Mouse (Mus musculus) limb, embryonic 13.5 days (tissue): Measurements from ENCODE around the gene Ptgfrn. TPM values are rescaled to one million over a fixed set of nuclear protein-coding genes. Genes with fewer than 3 reads are reported as not detected.

Source experiments
- ATAC-seq: fragments of 200-750 bp; cut with Nextera tagmentation; 2 replicates; pipeline ENCODE4 v1.8.0; 2017; ENCODE audit warnings: low read depth, moderate number of reproducible peaks, moderate TSS enrichment; ENCODE audit not compliant: low FRiP score
- H3K27ac ChIP-seq: fragments of 300-500 bp; sonication (generic); 2 replicates; pipeline ENCODE4 v1.5.1; 2015; ENCODE audit warnings: inconsistent platforms, mild to moderate bottlenecking, moderate library complexity
- H3K27me3 ChIP-seq: fragments of 300-500 bp; sonication (generic); 2 replicates; pipeline ENCODE4 v1.6.1; 2015; ENCODE audit warnings: mild to moderate bottlenecking, inconsistent platforms
- H3K36me3 ChIP-seq: fragments of 300-500 bp; sonication (generic); 2 replicates; pipeline ENCODE4 v1.6.1; 2015; ENCODE audit warnings: inconsistent platforms, mild to moderate bottlenecking, moderate library complexity
- H3K4me1 ChIP-seq: fragments of 300-500 bp; sonication (generic); 2 replicates; pipeline ENCODE4 v1.6.1; 2015; ENCODE audit warnings: inconsistent platforms
- H3K4me2 ChIP-seq: fragments of 300-500 bp; sonication (generic); replicated peaks from 2 replicates; pipeline ENCODE4 v1.6.1; 2015; ENCODE audit warnings: inconsistent platforms, mild to moderate bottlenecking, moderate library complexity
- H3K4me3 ChIP-seq: fragments of 300-500 bp; sonication (generic); 2 replicates; pipeline ENCODE4 v1.5.1; 2015; ENCODE audit warnings: moderate library complexity, mild to moderate bottlenecking, inconsistent platforms
- H3K9ac ChIP-seq: fragments of 300-500 bp; sonication (generic); 2 replicates; pipeline ENCODE4 v1.6.1; 2015; ENCODE audit warnings: mild to moderate bottlenecking, inconsistent platforms
- H3K9me3 ChIP-seq: fragments of 300-500 bp; sonication (generic); 2 replicates; pipeline ENCODE4 v1.6.1; 2016; ENCODE audit warnings: inconsistent platforms
- WGBS: fragments of 180-500 bp; shearing (Covaris S2); methylation state at CpG from one replicate; pipeline ENCODE4 v1.1.7; 2015; 5-methylcytosine and 5-hydroxymethylcytosine counted together
- polyA plus RNA-seq: library from polyadenylated mRNA; unstranded; fragments of >200 nt; fragmentation: Nextera tagmentation; extraction: Ambion mirVana; gene quantifications from 2 replicates; pipeline ENCODE4 v1.2.1, GENCODE M21; 2015

Ptgfrn gene
- polyA plus RNA-seq, 1 experiment from 2014 or later: 6.7 TPM

DNA sequence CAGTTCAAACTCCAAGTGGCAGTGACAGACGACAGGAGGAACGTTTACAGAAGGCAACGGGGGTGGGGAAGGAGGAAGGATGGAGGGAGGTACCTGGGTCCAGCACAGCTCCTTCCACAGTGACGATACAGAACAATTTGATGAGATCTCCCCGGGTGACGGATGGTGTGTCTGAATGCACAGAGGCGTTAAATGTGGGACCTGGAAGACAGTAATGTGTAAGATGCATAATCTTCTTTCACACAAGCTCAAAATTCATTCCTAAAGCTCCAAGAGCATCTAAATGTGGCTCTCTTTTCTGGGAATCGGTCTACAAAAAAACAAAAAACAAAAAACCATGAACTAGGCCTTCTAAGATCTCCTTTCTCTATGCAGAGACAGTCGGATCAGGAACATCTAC lies 60.1 kb downstream of the Ptgfrn start:
- no peak overlapping the region for H3K4me3 ChIP-seq
- H3K4me1 ChIP-seq: 0 out of 2 replicates have a peak, but pooled peaks cover 4% of the 10 kb centered on the region
- H3K9ac ChIP-seq: no peak overlapping the region
- ATAC-seq: no peak
- WGBS: 76% methylated on average over 9 of the region's 9 CpGs
- no peak overlapping the region for H3K27ac ChIP-seq
- no peaks in the 10 kb centered on the region for H3K9me3 ChIP-seq
- no peak overlapping the region for H3K4me2 ChIP-seq
- H3K36me3 ChIP-seq: peaks cover 55% of the 10 kb centered on the region
- no peaks in the 10 kb centered on the region for H3K27me3 ChIP-seq

- Histone ChIP-seq H3K36me3 (peaks cover 54% of the 10 kb centered on the region), H3K9ac (no peak overlapping the region), H3K4me3 (no peak overlapping the region), H3K27me3 (no peaks in the 10 kb centered on the region), H3K4me2 (no peak overlapping the region), H3K9me3 (no peaks in the 10 kb centered on the region), H3K27ac (no peak overlapping the region; the same call in 1 of the 2 replicates), H3K4me1 (0 out of 2 replicates have a peak, but pooled peaks cover 4% of the 10 kb centered on the region)
- WGBS: 81% methylated on average over 2 of the region's 2 CpGs
- no peak for ATAC-seq
Measured at GRCm38 (mm10) chr3:101048781-101049180, 61.3 kb downstream of the Ptgfrn start.

DNA sequence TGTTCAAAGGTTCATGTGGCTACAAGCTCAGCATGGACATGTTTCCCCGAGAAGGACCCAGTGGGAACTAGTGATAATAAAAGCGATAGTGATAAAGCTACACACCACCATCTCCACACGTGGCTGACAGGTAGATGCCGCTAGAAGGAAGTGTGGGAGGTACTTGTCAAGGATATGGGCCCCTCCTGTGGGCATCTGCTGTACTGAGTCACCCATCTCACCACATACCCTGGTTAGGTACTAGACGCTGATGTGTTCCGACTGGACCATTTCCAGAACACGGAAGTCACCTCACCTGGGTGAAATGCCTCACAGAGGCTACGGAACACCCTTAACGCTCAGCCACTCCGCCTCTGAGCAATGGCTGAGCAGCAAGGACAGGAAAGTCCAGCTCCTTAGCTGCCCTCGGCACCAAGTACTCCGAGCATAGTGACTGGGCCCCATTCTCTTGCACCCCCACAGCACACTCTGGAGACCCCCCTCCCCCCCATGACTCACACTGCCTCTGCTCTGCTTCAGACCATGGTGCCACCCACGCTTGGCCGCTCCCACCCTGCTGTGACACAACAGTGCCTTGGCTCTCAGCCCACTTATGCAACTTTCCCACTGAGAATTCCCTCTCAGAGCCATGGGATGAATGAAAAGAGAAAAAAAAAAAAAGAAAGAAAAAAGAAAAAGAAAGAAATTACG lies 62.3 kb downstream of the Ptgfrn start:
- no peak overlapping the region for H3K4me3 ChIP-seq
- no peak overlapping the region for H3K9ac ChIP-seq
- H3K4me2 ChIP-seq: no peak overlapping the region
- H3K9me3 ChIP-seq: no peaks in the 10 kb centered on the region
- H3K4me1 ChIP-seq: 0 out of 2 replicates have a peak, but pooled peaks cover 8% of the 10 kb centered on the region
- no peak overlapping the region for H3K27ac ChIP-seq
- H3K36me3 ChIP-seq: peaks cover 62% of the 10 kb centered on the region
- no peak for ATAC-seq
- H3K27me3 ChIP-seq: no peaks in the 10 kb centered on the region
- WGBS: 87% methylated on average over 15 of the region's 15 CpGs

DNA sequence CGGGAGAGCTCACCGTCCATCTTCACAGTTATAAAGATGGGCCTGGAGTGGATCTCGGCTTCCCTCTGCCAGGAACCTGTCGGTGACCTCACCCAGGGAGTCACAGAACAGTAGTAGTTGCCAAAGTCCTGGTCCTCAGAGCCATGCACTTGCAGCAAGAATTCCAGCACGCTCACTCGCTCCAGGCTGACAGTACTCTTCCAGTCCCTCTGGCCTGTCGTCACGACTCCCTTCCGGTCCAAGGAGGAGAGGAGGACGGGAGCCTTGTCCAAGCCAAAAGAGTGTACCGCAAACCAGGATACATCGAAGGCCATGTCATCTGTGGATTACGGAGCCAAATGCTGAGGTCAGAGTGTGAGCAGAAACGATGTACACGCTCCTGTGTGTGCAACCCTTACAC lies 64.6 kb downstream of the Ptgfrn start:
- WGBS: 92% methylated on average over 15 of the region's 15 CpGs
- Histone ChIP-seq H3K4me3 (no peak overlapping the region), H3K27ac (no peak overlapping the region), H3K36me3 (peaks cover 77% of the 10 kb centered on the region), H3K4me2 (no peak overlapping the region), H3K4me1 (0 out of 2 replicates have a peak, but pooled peaks cover 8% of the 10 kb centered on the region), H3K27me3 (no peaks in the 10 kb centered on the region), H3K9ac (no peak overlapping the region), H3K9me3 (no peaks in the 10 kb centered on the region)
- ATAC-seq: no peak

- H3K4me1 ChIP-seq: 0 out of 2 replicates have a peak, but pooled peaks cover 8% of the 10 kb centered on the region
- H3K27me3 ChIP-seq: no peaks in the 10 kb centered on the region
- no peak overlapping the region for H3K9ac ChIP-seq
- no peak overlapping the region for H3K4me2 ChIP-seq
- H3K9me3 ChIP-seq: no peaks in the 10 kb centered on the region
- WGBS: 71% methylated on average over 6 of the region's 6 CpGs
- no peak overlapping the region for H3K27ac ChIP-seq
- H3K4me3 ChIP-seq: no peak overlapping the region
- no peak for ATAC-seq
- peaks cover 73% of the 10 kb centered on the region for H3K36me3 ChIP-seq
Measured at GRCm38 (mm10) chr3:101044686-101045085, 65.4 kb downstream of the Ptgfrn start.

DNA sequence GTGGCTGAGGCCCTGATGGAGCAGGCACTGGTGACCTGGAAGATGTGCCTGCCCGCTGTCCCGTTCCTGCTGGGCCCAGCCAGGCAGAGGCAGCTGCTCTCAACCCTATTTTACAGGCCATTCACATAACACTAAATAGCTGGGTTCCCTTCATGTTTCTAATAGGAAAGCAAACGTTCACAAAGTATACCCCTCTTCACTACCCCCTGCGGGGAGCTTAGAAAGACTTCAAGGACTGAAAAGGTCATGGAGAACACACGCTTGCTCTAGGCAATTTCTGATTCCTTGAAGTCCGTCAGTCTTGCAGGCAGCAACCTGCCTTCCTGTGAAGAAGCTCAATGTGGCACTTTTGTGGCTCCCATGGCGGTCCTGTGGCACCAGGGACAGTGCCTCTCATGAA lies 68.1 kb downstream of the Ptgfrn start:
- H3K4me1 ChIP-seq: peaks cover 13% of the 10 kb centered on the region; the same call in 1 of the 2 replicates
- no peak overlapping the region for H3K27ac ChIP-seq
- no peaks in the 10 kb centered on the region for H3K9me3 ChIP-seq
- H3K9ac ChIP-seq: no peak overlapping the region
- WGBS: 68% methylated on average over 7 of the region's 7 CpGs
- H3K36me3 ChIP-seq: peaks cover 61% of the 10 kb centered on the region
- no peak overlapping the region for H3K4me3 ChIP-seq
- H3K4me2 ChIP-seq: no peak overlapping the region
- no peak for ATAC-seq
- no peaks in the 10 kb centered on the region for H3K27me3 ChIP-seq

- ATAC-seq: no peak
- H3K27me3 ChIP-seq: no peaks in the 10 kb centered on the region
Measured at GRCm38 (mm10) chr3:101037984-101038545, 72.0 kb downstream of the Ptgfrn start.

DNA sequence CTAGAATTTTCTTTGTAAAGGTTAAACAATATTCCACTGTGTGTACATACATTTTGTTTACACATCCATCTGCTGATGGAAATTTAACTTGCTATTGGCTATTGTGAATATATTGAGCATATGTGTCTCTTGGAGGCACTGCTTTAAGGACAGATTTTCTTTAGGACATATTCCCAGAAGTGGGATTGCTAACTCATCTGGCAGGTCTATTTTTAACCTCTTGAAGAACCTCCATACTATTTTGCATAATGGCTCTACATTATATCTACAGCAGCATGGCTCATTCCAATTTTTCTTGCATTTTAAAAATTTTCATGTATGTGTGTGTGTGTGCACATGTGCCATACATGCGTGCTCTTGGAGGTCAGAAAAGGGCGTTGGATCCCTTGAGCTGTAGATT lies 74.1 kb downstream of the Ptgfrn start:
- WGBS: 95% methylated on average over 2 of the region's 2 CpGs
- peaks cover 17% of the 10 kb centered on the region for H3K36me3 ChIP-seq
- H3K9ac ChIP-seq: no peak overlapping the region
- no peaks in the 10 kb centered on the region for H3K9me3 ChIP-seq
- H3K4me3 ChIP-seq: no peak overlapping the region
- H3K27me3 ChIP-seq: no peaks in the 10 kb centered on the region
- H3K27ac ChIP-seq: no peak overlapping the region
- H3K4me1 ChIP-seq: peaks cover 13% of the 10 kb centered on the region
- ATAC-seq: no peak
- H3K4me2 ChIP-seq: no peak overlapping the region

More at GRCm38 (mm10) chr3:101037984-101038545, 72.0 kb downstream of the Ptgfrn start:
- Histone ChIP-seq H3K9ac (no peak overlapping the region), H3K9me3 (no peaks in the 10 kb centered on the region), H3K4me3 (no peak overlapping the region), H3K27ac (no peak overlapping the region), H3K4me1 (peaks cover 5% of the 10 kb centered on the region; the same call in 1 of the 2 replicates), H3K36me3 (peaks cover 35% of the 10 kb centered on the region), H3K4me2 (no peak overlapping the region)
- 76% methylated on average over 5 of the region's 5 CpGs for WGBS

- H3K4me2 ChIP-seq: no peak overlapping the region
- no peaks in the 10 kb centered on the region for H3K9me3 ChIP-seq
- no peak for ATAC-seq
- no peak overlapping the region for H3K9ac ChIP-seq
- H3K27ac ChIP-seq: no peak overlapping the region
- no peak overlapping the region for H3K4me3 ChIP-seq
- H3K36me3 ChIP-seq: 0 out of 2 replicates have a peak, but pooled peaks cover 10% of the 10 kb centered on the region
- 87% methylated on average over 9 of the region's 9 CpGs for WGBS
- peaks cover 17% of the 10 kb centered on the region for H3K4me1 ChIP-seq
- no peaks in the 10 kb centered on the region for H3K27me3 ChIP-seq
Measured at GRCm38 (mm10) chr3:101034509-101034908, 75.6 kb downstream of the Ptgfrn start.

DNA sequence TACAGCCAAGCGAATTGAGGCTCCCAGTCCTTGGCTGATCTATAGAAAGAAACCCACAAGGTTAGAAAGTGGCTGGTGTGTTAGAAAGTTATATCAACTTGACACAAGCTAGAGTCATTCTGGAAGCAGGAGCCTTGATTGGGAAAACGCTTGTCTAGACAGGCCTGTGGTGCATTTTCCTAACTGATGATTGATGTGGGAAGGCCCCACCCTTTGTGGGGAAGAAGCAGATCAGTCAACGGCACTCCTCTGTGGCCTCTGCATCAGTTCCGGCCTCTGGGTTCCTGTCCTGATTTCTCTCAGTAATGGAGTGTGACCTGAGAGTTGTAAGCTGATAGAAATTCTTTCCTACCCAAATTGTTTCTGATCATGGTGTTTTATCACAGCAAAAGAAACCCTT lies 76.4 kb downstream of the Ptgfrn start:
- 57% methylated on average over 4 of the region's 4 CpGs for WGBS
- H3K27ac ChIP-seq: no peak overlapping the region

DNA sequence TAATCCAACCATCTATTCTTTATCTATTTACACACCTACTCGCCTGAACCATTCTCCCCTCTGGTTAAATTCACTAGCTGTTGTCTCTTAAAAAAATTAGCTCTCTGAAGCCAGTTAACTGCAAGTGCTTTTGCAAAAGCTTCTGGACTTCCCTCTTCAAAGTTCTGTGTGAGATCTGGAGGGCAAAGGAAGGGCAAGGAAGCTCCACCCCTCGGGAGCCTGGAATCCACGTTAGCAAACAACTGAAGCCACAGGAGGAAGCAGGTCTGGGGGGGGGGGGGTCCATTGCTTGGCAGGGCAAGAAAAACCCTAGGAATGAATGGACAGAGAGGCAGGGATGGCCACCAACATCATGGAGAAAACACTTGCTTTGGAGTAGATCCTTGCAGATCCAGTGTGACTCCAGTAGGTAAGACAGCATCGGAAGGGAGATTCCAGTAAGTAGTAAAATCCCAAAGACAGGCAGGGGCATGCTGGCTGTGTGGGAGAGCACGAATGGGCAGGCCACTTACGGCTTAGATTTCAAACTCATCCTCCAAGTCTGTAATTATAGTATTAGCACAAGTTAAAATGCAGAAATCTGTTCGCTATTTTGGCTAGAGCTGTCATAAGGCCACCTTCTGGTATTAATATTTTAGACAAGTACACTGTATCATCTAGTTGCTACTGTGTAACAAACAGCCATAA lies 78.5 kb downstream of the Ptgfrn start:
- Histone ChIP-seq H3K4me3 (no peak overlapping the region), H3K4me2 (no peak overlapping the region), H3K4me1 (peaks cover 12% of the 10 kb centered on the region; the same call in 1 of the 2 replicates), H3K27ac (no peak overlapping the region), H3K36me3 (no peaks in the 10 kb centered on the region), H3K27me3 (no peaks in the 10 kb centered on the region), H3K9me3 (no peaks in the 10 kb centered on the region), H3K9ac (no peak overlapping the region)
- 51% methylated on average over 7 of the region's 7 CpGs for WGBS
- no peak for ATAC-seq

More for the DNA sequence above, 76.4 kb downstream of the Ptgfrn start:
- Histone ChIP-seq H3K4me2 (no peak overlapping the region), H3K4me3 (no peak overlapping the region), H3K36me3 (0 out of 2 replicates have a peak, but pooled peaks cover 10% of the 10 kb centered on the region), H3K9me3 (no peaks in the 10 kb centered on the region), H3K4me1 (peaks cover 17% of the 10 kb centered on the region), H3K9ac (no peak overlapping the region), H3K27me3 (no peaks in the 10 kb centered on the region)
- no peak for ATAC-seq

- H3K9me3 ChIP-seq: no peaks in the 10 kb centered on the region
- no peak for ATAC-seq
- H3K27ac ChIP-seq: no peak overlapping the region
- H3K4me2 ChIP-seq: no peak overlapping the region
- no peaks in the 10 kb centered on the region for H3K36me3 ChIP-seq
- H3K27me3 ChIP-seq: no peaks in the 10 kb centered on the region
- WGBS: 96% methylated on average over 1 of the region's 1 CpGs
- peaks cover 12% of the 10 kb centered on the region; the same call in 1 of the 2 replicates for H3K4me1 ChIP-seq
- no peak overlapping the region for H3K9ac ChIP-seq
- H3K4me3 ChIP-seq: no peak overlapping the region
Measured at GRCm38 (mm10) chr3:101030630-101031029, 79.4 kb downstream of the Ptgfrn start.
